Mouse (Mus musculus) adrenal gland (tissue): ENCODE results near the gene Spryd3.

Experiments
- intact Hi-C: fragments of 180-260 bp; cut with DNase I; formaldehyde crosslinking; loops from one replicate; pipeline ENCODE4 v1.15.1; 2025

Gene Spryd3

GRCm38 (mm10) chr15:102074070-102074731 lies 61.8 kb downstream of the Spryd3 start:
- intact Hi-C loops, result no loop called here

- intact Hi-C loops, result no loop called here
Measured at GRCm38 (mm10) chr15:102073559-102074069, 62.4 kb downstream of the Spryd3 start, which contains the start of gene Eif4b. Eif4b (plus strand) TSS chr15:102073773.

- intact Hi-C loops, result no loop called here
Measured at GRCm38 (mm10) chr15:102072963-102073558, 63.0 kb downstream of the Spryd3 start.

GRCm38 (mm10) chr15:102070476-102071467 lies 65.3 kb downstream of the Spryd3 start:
- intact Hi-C loops, result no loop called here
